Comparison of ENCODE assay signal across 19 mouse cellular contexts in the genomic region with DNA sequence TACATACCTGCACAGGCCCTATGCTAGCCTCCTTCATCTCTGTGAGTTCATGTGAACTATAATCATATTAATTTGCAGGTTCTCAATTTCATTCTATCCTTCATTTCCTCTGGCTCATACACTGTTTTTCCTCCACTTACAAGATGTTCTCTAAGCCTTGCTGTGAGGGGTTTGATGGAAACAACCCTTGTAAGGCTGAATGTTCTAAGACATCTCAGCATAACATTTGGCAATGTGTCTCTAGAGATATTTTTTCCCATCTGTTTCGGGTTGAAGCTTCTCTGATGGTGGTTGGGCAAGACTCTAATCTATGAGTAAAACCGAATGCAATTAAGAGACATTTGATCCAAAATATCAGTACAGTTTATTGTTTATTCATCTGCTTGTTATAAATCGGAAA.
"Had no signal": no experiment of that assay in that cellular context is flagged by ENCODE, and none has a peak within 500 bp of the region (broad histone marks: within the 10 kb centered on the region; RNA-seq: fewer than 3 reads in every experiment).

No protein-coding gene starts in this region.

- DNase-seq: lung, adult 18-20 months; lung, embryonic 14.5 days; lung, postnatal 10 days; lung, postnatal 4 days; midbrain, embryonic 14.5 days; retina, postnatal 1 day; right cerebral cortex, adult 18-20 months; right cerebral cortex, postnatal 25 days; right cerebral cortex, postnatal 4 days; spleen, adult 18-20 months; thymus, adult 2 months; thymus, postnatal 25 days; thymus, postnatal 4 days had no signal

- H3K4me2 ChIP-seq: lung, embryonic 14.5 days; midbrain, embryonic 12.5 days; neural tube, embryonic 13.5 days; neural tube, embryonic 15.5 days had no signal

- H3K27me3 ChIP-seq: midbrain, embryonic 12.5 days; neural tube, embryonic 13.5 days; neural tube, embryonic 15.5 days had no signal

- H3K9me3 ChIP-seq: midbrain, embryonic 10.5 days; midbrain, embryonic 12.5 days; neural tube, embryonic 13.5 days; neural tube, embryonic 15.5 days had no signal

- H3K4me3 ChIP-seq: midbrain, embryonic 10.5 days; midbrain, embryonic 12.5 days; myocyte; neural tube, embryonic 13.5 days; neural tube, embryonic 15.5 days had no signal

- ATAC-seq: midbrain, embryonic 16.5 days had no signal

- H3K27ac ChIP-seq: midbrain, embryonic 10.5 days; midbrain, embryonic 12.5 days; neural tube, embryonic 13.5 days; neural tube, embryonic 15.5 days had no signal

- H3K9ac ChIP-seq: lung, embryonic 14.5 days; midbrain, embryonic 12.5 days; neural tube, embryonic 13.5 days; neural tube, embryonic 15.5 days had no signal

- H3K36me3 ChIP-seq: midbrain, embryonic 10.5 days; midbrain, embryonic 12.5 days; neural tube, embryonic 13.5 days; neural tube, embryonic 15.5 days had no signal

- H3K4me1 ChIP-seq: midbrain, embryonic 10.5 days; midbrain, embryonic 12.5 days; neural tube, embryonic 13.5 days; neural tube, embryonic 15.5 days had no signal
